Mouse (Mus musculus) liver, postnatal 0 days (tissue): ENCODE data around the gene Tbc1d22b. TPM values are rescaled to one million over a fixed set of nuclear protein-coding genes. Genes with fewer than 3 reads are reported as not detected.

Source experiments
- ATAC-seq: fragments of 200-750 bp; cut with Nextera tagmentation; 2 replicates; pipeline ENCODE4 v1.8.0; 2017; ENCODE audit warnings: mild to moderate bottlenecking, moderate library complexity
- DNase-seq: peaks from one replicate; pipeline ENCODE4 v3.0.0-alpha.2; 2016
- H3K27ac ChIP-seq: fragments of 300-500 bp; sonication (generic); 2 replicates; pipeline ENCODE4 v1.5.1; 2014; ENCODE audit warnings: antibody characterized with exemption, moderate library complexity, mild to moderate bottlenecking, low read depth
- H3K27me3 ChIP-seq: fragments of 300-500 bp; sonication (generic); 2 replicates; pipeline ENCODE4 v1.6.1; 2014; ENCODE audit warnings: low read length, control low read depth, mixed read lengths; ENCODE audit not compliant: insufficient read depth
- H3K36me3 ChIP-seq: fragments of 300-500 bp; sonication (generic); replicated peaks from 2 replicates; pipeline ENCODE4 v1.6.1; 2014; ENCODE audit warnings: mild to moderate bottlenecking, control low read depth, low read length, moderate library complexity, mixed read lengths; ENCODE audit not compliant: insufficient read depth
- H3K4me1 ChIP-seq: fragments of 300-500 bp; sonication (generic); 2 replicates; pipeline ENCODE4 v1.6.1; 2014; ENCODE audit warnings: antibody characterized with exemption, mild to moderate bottlenecking, control low read depth; ENCODE audit not compliant: insufficient read depth
- H3K4me2 ChIP-seq: fragments of 300-500 bp; sonication (generic); 2 replicates; pipeline ENCODE4 v1.6.1; 2014; ENCODE audit warnings: low read depth, mild to moderate bottlenecking, low read length, moderate library complexity, mixed read lengths
- H3K4me3 ChIP-seq: fragments of 300-500 bp; sonication (generic); 2 replicates; pipeline ENCODE4 v1.5.1; 2014; ENCODE audit warnings: low read depth, low read length
- H3K9ac ChIP-seq: fragments of 300-500 bp; sonication (generic); replicated peaks from 2 replicates; pipeline ENCODE4 v1.6.1; 2014; ENCODE audit warnings: mild to moderate bottlenecking, moderate library complexity
- H3K9me3 ChIP-seq: fragments of 300-500 bp; sonication (generic); 2 replicates; pipeline ENCODE4 v1.6.1; 2016; ENCODE audit warnings: mild to moderate bottlenecking, control low read depth, low read length, mixed read lengths
- CTCF ChIP-seq: sonication (generic); IDR thresholded peaks from 2 replicates; pipeline ENCODE4 v1.5.1; 2016; ENCODE audit warnings: antibody characterized with exemption, low read depth
- EP300 ChIP-seq: IDR thresholded peaks from 2 replicates; pipeline ENCODE4 v1.6.1; 2016; ENCODE audit warnings: antibody characterized with exemption, low read depth, mild to moderate bottlenecking
- WGBS: fragments of 180-500 bp; shearing (Covaris S2); extraction: QIAGEN DNeasy Blood & Tissue Kit; methylation state at CpG from one replicate; pipeline ENCODE4 v1.1.7; 2014; ENCODE audit not compliant: insufficient replicate concordance; 5-methylcytosine and 5-hydroxymethylcytosine counted together
- polyA plus RNA-seq: library from polyadenylated mRNA; unstranded; fragments of >200 nt; fragmentation: Nextera tagmentation; extraction: Ambion mirVana; gene quantifications from 2 replicates; pipeline ENCODE4 v1.2.1, GENCODE M21; 2015

The Tbc1d22b gene
- polyA plus RNA-seq, 1 experiment from 2014 or later = 1.9 TPM

- Histone ChIP-seq H3K4me1 (peaks cover 21% of the 10 kb centered on the region), H3K9ac (peak overlapping the region; percentile 99), H3K4me3 (peak overlapping the region; percentile 99), H3K27me3 (no peaks in the 10 kb centered on the region), H3K9me3 (no peaks in the 10 kb centered on the region), H3K36me3 (0 out of 2 replicates have a peak, but pooled peaks cover 3% of the 10 kb centered on the region), H3K4me2 (peak overlapping the region; percentile 80), H3K27ac (peak overlapping the region; percentile 96)
- ATAC-seq (peak; percentile 70), DNase-seq (no peak)
- TF ChIP-seq CTCF (no peak), EP300 (no peak)
- WGBS = under 1% methylated on average over 43 of the region's 43 CpGs
Measured at GRCm38 (mm10) chr17:29615024-29615551, 65.5 kb downstream of the Tbc1d22b start.

GRCm38 (mm10) chr17:29615616-29616015 is 66.0 kb downstream of the Tbc1d22b start:
- H3K9ac ChIP-seq = peak overlapping the region; percentile 99
- peak overlapping the region; percentile 99 for H3K4me3 ChIP-seq
- no peak for ATAC-seq
- DNase-seq = no peak
- 15% methylated on average over 4 of the region's 4 CpGs for WGBS
- H3K9me3 ChIP-seq = no peaks in the 10 kb centered on the region
- no peak overlapping the region for H3K27ac ChIP-seq
- peak overlapping the region; percentile 80 for H3K4me2 ChIP-seq
- H3K4me1 ChIP-seq = peaks cover 21% of the 10 kb centered on the region
- no peaks in the 10 kb centered on the region for H3K27me3 ChIP-seq
- H3K36me3 ChIP-seq = 0 out of 2 replicates have a peak, but pooled peaks cover 3% of the 10 kb centered on the region
- no peak for TF ChIP-seq CTCF

- ATAC-seq = no peak
- WGBS = 76% methylated on average over 3 of the region's 3 CpGs
- H3K27ac ChIP-seq = no peak overlapping the region
- no peak overlapping the region for H3K9ac ChIP-seq
- H3K9me3 ChIP-seq = no peaks in the 10 kb centered on the region
- no peaks in the 10 kb centered on the region for H3K27me3 ChIP-seq
- no peak for TF ChIP-seq EP300
- TF ChIP-seq CTCF = no peak
- peaks cover 30% of the 10 kb centered on the region for H3K36me3 ChIP-seq
- no peak overlapping the region for H3K4me3 ChIP-seq
- H3K4me2 ChIP-seq = no peak overlapping the region
- DNase-seq = no peak
- peaks cover 17% of the 10 kb centered on the region for H3K4me1 ChIP-seq
Measured at GRCm38 (mm10) chr17:29619231-29619630, 69.6 kb downstream of the Tbc1d22b start.

- Histone ChIP-seq H3K4me3 (no peak overlapping the region), H3K4me2 (no peak overlapping the region), H3K9ac (no peak overlapping the region), H3K27ac (no peak overlapping the region), H3K9me3 (no peaks in the 10 kb centered on the region), H3K36me3 (peaks cover 68% of the 10 kb centered on the region), H3K4me1 (no peaks in the 10 kb centered on the region), H3K27me3 (no peaks in the 10 kb centered on the region)
- DNase-seq = no peak
- TF ChIP-seq CTCF (no peak), EP300 (no peak)
- no peak for ATAC-seq
- 93% methylated on average over 8 of the region's 8 CpGs for WGBS
Measured at GRCm38 (mm10) chr17:29623488-29623887, 73.9 kb downstream of the Tbc1d22b start.

GRCm38 (mm10) chr17:29627285-29627684 is 77.7 kb downstream of the Tbc1d22b start:
- Histone ChIP-seq H3K4me3 (no peak overlapping the region), H3K9ac (no peak overlapping the region), H3K4me2 (no peak overlapping the region), H3K36me3 (peaks cover 87% of the 10 kb centered on the region), H3K27ac (no peak overlapping the region), H3K27me3 (no peaks in the 10 kb centered on the region), H3K4me1 (peaks cover 7% of the 10 kb centered on the region; the same call in 1 of the 2 replicates), H3K9me3 (no peaks in the 10 kb centered on the region)
- no peak for TF ChIP-seq CTCF
- no peak for TF ChIP-seq EP300
- no peak for ATAC-seq
- no peak for DNase-seq
- 91% methylated on average over 9 of the region's 9 CpGs for WGBS

- no peak overlapping the region for H3K27ac ChIP-seq
- ATAC-seq (no peak), DNase-seq (no peak)
- WGBS = 82% methylated on average over 5 of the region's 5 CpGs
- no peaks in the 10 kb centered on the region for H3K9me3 ChIP-seq
- H3K4me1 ChIP-seq = peaks cover 7% of the 10 kb centered on the region; the same call in 1 of the 2 replicates
- no peak overlapping the region for H3K9ac ChIP-seq
- peaks cover 82% of the 10 kb centered on the region for H3K36me3 ChIP-seq
- no peaks in the 10 kb centered on the region for H3K27me3 ChIP-seq
- no peak overlapping the region for H3K4me3 ChIP-seq
- TF ChIP-seq EP300 (no peak), CTCF (no peak)
- H3K4me2 ChIP-seq = no peak overlapping the region
Measured at GRCm38 (mm10) chr17:29628946-29629345, 79.4 kb downstream of the Tbc1d22b start.
